ENCODE assay signal across 27 mouse cellular contexts in genomic region chr4:31500432-31500831, GRCm38 (mm10).
DNase-seq lines count a peak whose midpoint lies in the region; ATAC-seq lines count a peak whose summit lies in the region.
"Had no signal": no experiment of that assay in that cellular context is flagged by ENCODE, and none has a peak within 500 bp of the region (broad histone marks: within the 10 kb centered on the region; RNA-seq: fewer than 3 reads in every experiment).

No protein-coding gene starts in this region.

- H3K27ac ChIP-seq in embryonic facial prominence, embryonic 14.5 days (replicated peaks; ENCODE audit: low read depth, low read length) = no peak overlapping the region
- no peak overlapping the region for H3K27ac ChIP-seq in embryonic facial prominence, embryonic 10.5 days (replicated peaks)
- no peak overlapping the region for H3K27ac ChIP-seq in midbrain, embryonic 13.5 days
- no peak overlapping the region for H3K27ac ChIP-seq in midbrain, embryonic 16.5 days (ENCODE audit: low read length)
- H3K27ac ChIP-seq in neural tube, embryonic 14.5 days (ENCODE audit: low read depth, low read length) = no peak overlapping the region
- H3K27ac ChIP-seq: embryonic facial prominence, embryonic 12.5 days; liver, embryonic 14.5 days; midbrain, embryonic 10.5 days; stomach, postnatal 0 days had no signal

- no peak overlapping the region for H3K4me3 ChIP-seq in embryonic facial prominence, embryonic 14.5 days (ENCODE audit: low read depth, low read length)
- no peak overlapping the region for H3K4me3 ChIP-seq in embryonic facial prominence, embryonic 10.5 days
- H3K4me3 ChIP-seq in midbrain, embryonic 13.5 days (replicated peaks) = no peak overlapping the region
- no peak overlapping the region for H3K4me3 ChIP-seq in midbrain, embryonic 16.5 days (ENCODE audit: low read depth, low read length)
- no peak overlapping the region for H3K4me3 ChIP-seq in neural tube, embryonic 14.5 days (ENCODE audit: low read depth, low read length)
- H3K4me3 ChIP-seq: embryonic facial prominence, embryonic 12.5 days; midbrain, embryonic 10.5 days had no signal

- H3K4me1 ChIP-seq in embryonic facial prominence, embryonic 14.5 days (ENCODE audit: control insufficient read depth, insufficient read depth, low read length) = no peaks in the 10 kb centered on the region
- no peaks in the 10 kb centered on the region for H3K4me1 ChIP-seq in embryonic facial prominence, embryonic 10.5 days
- H3K4me1 ChIP-seq in midbrain, embryonic 13.5 days (replicated peaks) = no peaks in the 10 kb centered on the region
- no peaks in the 10 kb centered on the region for H3K4me1 ChIP-seq in midbrain, embryonic 16.5 days (ENCODE audit: control insufficient read depth, insufficient read depth, low read length)
- H3K4me1 ChIP-seq in neural tube, embryonic 14.5 days (ENCODE audit: control insufficient read depth, insufficient read depth, low read length) = no peaks in the 10 kb centered on the region
- H3K4me1 ChIP-seq: embryonic facial prominence, embryonic 12.5 days; midbrain, embryonic 10.5 days had no signal

- H3K36me3 ChIP-seq in embryonic facial prominence, embryonic 14.5 days (ENCODE audit: control insufficient read depth, insufficient read depth, low read length) = no peaks in the 10 kb centered on the region
- H3K36me3 ChIP-seq in embryonic facial prominence, embryonic 10.5 days (replicated peaks) = no peaks in the 10 kb centered on the region
- no peaks in the 10 kb centered on the region for H3K36me3 ChIP-seq in midbrain, embryonic 13.5 days
- no peaks in the 10 kb centered on the region for H3K36me3 ChIP-seq in midbrain, embryonic 16.5 days (ENCODE audit: control insufficient read depth, insufficient read depth, low read length)
- H3K36me3 ChIP-seq in neural tube, embryonic 14.5 days (ENCODE audit: control insufficient read depth, insufficient read depth, low read length) = no peaks in the 10 kb centered on the region
- H3K36me3 ChIP-seq: embryonic facial prominence, embryonic 12.5 days; G1E; midbrain, embryonic 10.5 days had no signal

- H3K27me3 ChIP-seq in embryonic facial prominence, embryonic 14.5 days (replicated peaks; ENCODE audit: control insufficient read depth, insufficient read depth, low read length) = no peaks in the 10 kb centered on the region
- H3K27me3 ChIP-seq in embryonic facial prominence, embryonic 10.5 days (replicated peaks; ENCODE audit: low read depth, poor library complexity, severe bottlenecking) = no peaks in the 10 kb centered on the region
- H3K27me3 ChIP-seq in midbrain, embryonic 13.5 days = no peaks in the 10 kb centered on the region
- H3K27me3 ChIP-seq in midbrain, embryonic 16.5 days (ENCODE audit: control insufficient read depth, insufficient read depth, low read depth, low read length) = no peaks in the 10 kb centered on the region
- no peaks in the 10 kb centered on the region for H3K27me3 ChIP-seq in neural tube, embryonic 14.5 days (ENCODE audit: control insufficient read depth, insufficient read depth, low read length)
- H3K27me3 ChIP-seq: embryonic facial prominence, embryonic 12.5 days had no signal

- peak; percentile 12 for DNase-seq in embryonic facial prominence, embryonic 14.5 days (ENCODE audit: low spot score)
- DNase-seq in embryonic facial prominence, embryonic 10.5 days (ENCODE audit: low spot score) = no peak
- DNase-seq in retina, postnatal 1 day = peak; percentile 51
- DNase-seq in retina, embryonic 14.5 days (ENCODE audit: low spot score) = no peak
- DNase-seq: adrenal gland, postnatal 14 days; cerebellum, adult 18-20 months; forebrain, postnatal 0 days; gastrocnemius, postnatal 10 days; kidney, adult 9 months; kidney, postnatal 10 days; layer of hippocampus, postnatal 36 days; liver; lung, adult 2 months; lung, postnatal 10 days; right cerebral cortex, postnatal 4 days; thymus, adult 18-20 months; thymus, postnatal 36 days had no signal

- no peaks in the 10 kb centered on the region for H3K9me3 ChIP-seq in embryonic facial prominence, embryonic 14.5 days (ENCODE audit: control insufficient read depth, low read length)
- H3K9me3 ChIP-seq in embryonic facial prominence, embryonic 10.5 days = no peaks in the 10 kb centered on the region
- no peaks in the 10 kb centered on the region for H3K9me3 ChIP-seq in midbrain, embryonic 13.5 days
- no peaks in the 10 kb centered on the region for H3K9me3 ChIP-seq in midbrain, embryonic 16.5 days (replicated peaks; ENCODE audit: control insufficient read depth, low read length, poor library complexity, severe bottlenecking)
- no peaks in the 10 kb centered on the region for H3K9me3 ChIP-seq in neural tube, embryonic 14.5 days (ENCODE audit: control insufficient read depth, low read length)
- H3K9me3 ChIP-seq: embryonic facial prominence, embryonic 12.5 days; midbrain, embryonic 10.5 days had no signal

- H3K9ac ChIP-seq in embryonic facial prominence, embryonic 14.5 days (ENCODE audit: low read depth, low read length) = no peak overlapping the region
- no peak overlapping the region for H3K9ac ChIP-seq in midbrain, embryonic 13.5 days (replicated peaks)
- no peak overlapping the region for H3K9ac ChIP-seq in midbrain, embryonic 16.5 days (ENCODE audit: low read depth, low read length)
- no peak overlapping the region for H3K9ac ChIP-seq in neural tube, embryonic 14.5 days (replicated peaks; ENCODE audit: low read depth, low read length)
- H3K9ac ChIP-seq: embryonic facial prominence, embryonic 12.5 days; forebrain, postnatal 0 days; liver, embryonic 14.5 days had no signal

- H3K4me2 ChIP-seq in embryonic facial prominence, embryonic 14.5 days (ENCODE audit: low read depth, low read length) = no peak overlapping the region
- no peak overlapping the region for H3K4me2 ChIP-seq in midbrain, embryonic 13.5 days (replicated peaks)
- H3K4me2 ChIP-seq in midbrain, embryonic 16.5 days (ENCODE audit: low read length) = no peak overlapping the region
- no peak overlapping the region for H3K4me2 ChIP-seq in neural tube, embryonic 14.5 days (ENCODE audit: low read depth, low read length)
- H3K4me2 ChIP-seq: embryonic facial prominence, embryonic 12.5 days had no signal

- 49% methylated on average over 4 of the region's 4 CpGs for WGBS in embryonic facial prominence, embryonic 14.5 days
- 64% methylated on average over 4 of the region's 4 CpGs for WGBS in embryonic facial prominence, embryonic 10.5 days
- 68% methylated on average over 4 of the region's 4 CpGs for WGBS in midbrain, embryonic 13.5 days
- WGBS in midbrain, embryonic 16.5 days = 70% methylated on average over 4 of the region's 4 CpGs
- 44% methylated on average over 4 of the region's 4 CpGs for WGBS in neural tube, embryonic 14.5 days

- ATAC-seq in embryonic facial prominence, embryonic 14.5 days (ENCODE audit: low read depth) = peak; percentile 55; the same call in 1 of the 2 replicates
- peak; percentile 63; the same call in 1 of the 2 replicates for ATAC-seq in midbrain, embryonic 13.5 days
- no peak for ATAC-seq in midbrain, embryonic 16.5 days
- peak; percentile 91; the same call in 1 of the 2 replicates for ATAC-seq in neural tube, embryonic 14.5 days (ENCODE audit: low read depth)
- ATAC-seq in megakaryocyte progenitor cell, adult 5-6 weeks (replicated peaks; ENCODE audit: poor library complexity) = no peak
- ATAC-seq: forebrain, postnatal 0 days; intestine, postnatal 0 days had no signal

Comparison
In these comparisons a context has a peak if more than half of its experiments do, and no peak if none do; other contexts are left out.
1. ATAC-seq: peak in embryonic facial prominence, embryonic 14.5 days (single experiment), midbrain, embryonic 13.5 days (single experiment) and neural tube, embryonic 14.5 days (single experiment); none in midbrain, embryonic 16.5 days (single experiment) and megakaryocyte progenitor cell, adult 5-6 weeks (single experiment).
2. DNase-seq: peak in embryonic facial prominence, embryonic 14.5 days (single experiment) and retina, postnatal 1 day (single experiment); none in embryonic facial prominence, embryonic 10.5 days (single experiment) and retina, embryonic 14.5 days (single experiment).